Mouse (Mus musculus) heart, adult 2 months (tissue): ENCODE measurements around the gene D330020A13Rik.

Source experiments
- CTCF ChIP-seq: fragments of 200-600 bp; IDR thresholded peaks from 2 replicates; pipeline ENCODE4 v1.8.1; 2022; ENCODE audit warnings: antibody characterized with exemption, mild to moderate bottlenecking, moderate library complexity
- EP300 ChIP-seq: fragments of 200-500 bp; IDR thresholded peaks from 2 replicates; pipeline ENCODE4 v1.6.1; 2011; ENCODE audit warnings: low read depth, low read length, control low read depth; ENCODE audit not compliant: insufficient read depth
- POLR2A ChIP-seq: fragments of 200-500 bp; IDR thresholded peaks from 2 replicates; pipeline ENCODE4 v1.6.1; 2011; ENCODE audit warnings: mild to moderate bottlenecking, low read depth, low read length, control low read depth; ENCODE audit not compliant: insufficient read depth

GRCm38 (mm10) chr6:120274181-120274580, 20.0 kb upstream of the D330020A13Rik start:
- no peak for TF ChIP-seq CTCF
- no peak for TF ChIP-seq EP300
- TF ChIP-seq POLR2A, result no peak
